Mouse (Mus musculus): ENCODE measurements around the gene Ptpro.

The Ptpro gene

DNA sequence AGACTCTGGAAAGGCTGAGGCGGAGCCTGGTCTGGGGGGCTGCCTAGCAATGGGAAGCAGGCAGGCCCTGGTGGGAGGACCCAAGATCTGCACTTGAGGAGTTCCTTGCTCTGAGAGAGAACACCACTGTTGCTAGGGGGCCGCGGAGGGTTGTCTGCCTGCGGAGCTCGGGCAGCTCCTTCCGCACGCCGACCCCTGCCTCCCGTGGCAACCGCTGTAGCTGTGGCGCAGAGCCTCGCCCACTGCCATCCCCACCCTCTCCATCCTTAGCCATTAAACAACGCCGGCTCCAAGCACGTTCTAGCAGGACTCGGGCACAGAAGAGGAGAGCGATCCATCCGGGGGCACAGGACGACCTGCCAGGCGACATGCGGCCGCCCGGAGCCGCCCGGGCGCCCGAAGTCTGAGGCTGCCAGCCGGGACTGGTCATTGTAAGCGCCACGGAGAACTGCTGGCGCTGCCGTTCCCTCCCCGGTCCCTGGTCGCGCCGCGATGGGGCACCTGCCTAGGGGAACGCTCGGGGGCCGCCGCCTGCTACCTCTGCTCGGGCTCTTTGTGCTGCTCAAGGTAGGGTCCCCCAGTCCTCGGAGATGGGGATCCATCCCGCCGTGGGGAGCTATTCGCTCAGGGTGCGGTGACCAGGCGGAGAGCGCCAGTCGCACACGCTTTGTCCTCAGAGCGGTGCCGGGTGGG, at the start of gene Ptpro:
Gene Ptpro, plus strand, starts transcription at position 126 of the 693 bp plus-strand sequence.
- DNase-seq (ENCODE audit: low spot score in 2 of 2), result no peak

DNA sequence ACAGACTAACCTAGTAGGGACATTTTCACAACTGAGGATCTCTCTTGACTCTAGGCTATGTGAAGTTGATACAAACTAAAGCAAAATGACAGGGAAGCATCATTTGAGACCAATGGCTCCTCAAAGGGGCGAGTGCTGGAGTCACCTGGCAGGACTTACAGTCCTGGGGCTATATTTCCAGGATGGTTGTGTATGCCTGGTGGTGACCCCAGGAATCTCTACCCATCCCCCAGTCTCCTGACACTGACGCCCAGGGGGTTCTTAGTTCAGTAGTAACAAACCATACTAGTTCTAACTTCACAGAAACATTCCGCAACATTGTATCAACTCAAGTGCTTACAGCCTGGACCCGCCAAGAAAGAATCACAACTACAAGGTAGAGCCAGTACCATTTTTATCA, 49.5 kb upstream of the Ptpro start:
- no peak for DNase-seq (ENCODE audit: low spot score in 2 of 2)

DNA sequence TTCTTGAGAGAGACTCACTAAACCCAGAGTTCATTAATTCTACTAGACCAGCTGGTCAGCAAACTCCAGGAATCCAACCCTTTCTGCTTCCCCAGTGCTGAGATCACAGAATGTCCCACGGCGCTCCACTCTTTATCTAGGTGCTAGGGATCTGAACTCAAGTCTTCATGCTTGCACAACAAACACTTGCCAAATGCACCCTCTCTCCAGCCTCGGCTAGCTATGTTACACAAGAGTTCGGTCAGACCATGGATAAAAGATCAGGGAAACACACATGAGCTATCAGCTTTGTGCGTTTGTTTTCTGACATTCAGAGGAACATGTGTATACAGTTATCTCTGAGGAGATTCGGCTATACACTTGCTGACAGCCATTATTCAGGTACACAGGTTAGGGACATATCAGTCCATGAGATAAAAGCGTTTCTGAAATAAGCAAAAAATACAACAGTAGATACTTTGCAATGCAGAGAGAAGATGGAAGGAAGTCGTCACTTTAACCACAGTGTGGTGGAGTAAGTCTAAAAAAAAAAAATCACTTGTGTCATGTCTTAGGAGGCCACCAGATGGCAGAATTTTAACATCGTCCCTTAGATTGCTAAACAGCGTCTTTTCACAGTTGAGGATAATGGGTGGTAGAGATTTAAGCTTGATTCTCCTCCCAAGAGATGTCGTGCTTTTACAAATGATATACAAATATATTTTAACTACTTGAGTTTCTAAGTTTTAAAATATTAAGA, 46.3 kb upstream of the Ptpro start:
- no peak for DNase-seq (ENCODE audit: low spot score in 2 of 2)

- DNase-seq (ENCODE audit: low spot score in 2 of 2), result no peak
Measured at GRCm38 (mm10) chr6:137207126-137207525, 45.0 kb upstream of the Ptpro start.

- DNase-seq (ENCODE audit: low spot score in 2 of 2), result no peak
Measured at GRCm38 (mm10) chr6:137209992-137210391, 42.1 kb upstream of the Ptpro start.

DNA sequence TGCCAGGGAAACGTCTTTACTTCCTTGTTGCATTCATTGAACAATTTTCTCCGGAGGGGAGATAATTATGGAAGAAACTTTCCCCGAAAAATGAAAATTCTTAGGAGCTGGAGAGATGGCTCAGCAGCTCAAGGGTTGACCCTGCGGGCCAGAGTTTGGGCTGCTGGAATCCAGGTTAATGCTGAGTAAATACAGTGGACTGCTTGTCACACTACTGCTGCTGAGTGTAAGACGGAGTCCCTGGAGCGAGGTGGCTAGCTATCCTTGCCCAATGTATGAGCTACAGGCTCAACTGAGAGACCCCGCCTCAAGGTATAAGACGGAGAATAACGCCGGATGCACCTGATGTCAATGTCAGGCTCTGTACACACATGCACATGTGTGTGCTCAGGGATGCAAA, 41.1 kb upstream of the Ptpro start:
- no peak for DNase-seq (ENCODE audit: low spot score in 2 of 2)

- no peak for DNase-seq (ENCODE audit: low spot score in 2 of 2)
Measured at GRCm38 (mm10) chr6:137211441-137211840, 40.7 kb upstream of the Ptpro start.

GRCm38 (mm10) chr6:137217841-137218463, 34.2 kb upstream of the Ptpro start:
- no peak for DNase-seq (ENCODE audit: low spot score in 2 of 2)

GRCm38 (mm10) chr6:137252887-137253242, 746 bp downstream of the Ptpro start:
- no peak for DNase-seq (ENCODE audit: low spot score in 2 of 2)

- DNase-seq (ENCODE audit: low spot score in 2 of 2), result no peak
Measured at GRCm38 (mm10) chr6:137253415-137253814, 1.3 kb downstream of the Ptpro start.

GRCm38 (mm10) chr6:137261033-137261432, 8.9 kb downstream of the Ptpro start:
- no peak for DNase-seq (ENCODE audit: low spot score in 2 of 2)

DNA sequence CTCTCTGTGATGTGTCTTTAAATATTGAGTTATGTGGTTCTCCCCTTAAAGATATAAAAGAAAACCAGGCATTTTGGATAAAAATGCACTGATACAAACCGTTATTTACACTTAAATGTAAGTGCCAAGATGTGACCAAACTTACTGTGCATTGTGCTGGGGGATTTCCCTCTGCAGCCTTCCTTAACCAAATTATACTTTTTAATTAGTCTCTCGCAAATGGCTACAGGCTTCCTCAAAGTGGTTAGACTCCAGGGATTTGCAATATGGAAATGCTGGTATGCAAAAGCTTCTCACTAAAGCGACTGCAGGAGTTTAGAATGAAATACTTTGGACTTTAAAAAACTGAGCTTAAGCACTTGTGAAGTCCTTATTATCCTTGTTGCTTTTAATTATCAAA, 10.0 kb downstream of the Ptpro start:
- no peak for DNase-seq (ENCODE audit: low spot score in 2 of 2)

GRCm38 (mm10) chr6:137268019-137268418, 15.9 kb downstream of the Ptpro start:
- DNase-seq (ENCODE audit: low spot score in 2 of 2), result no peak

GRCm38 (mm10) chr6:137268592-137268991, 16.5 kb downstream of the Ptpro start:
- no peak for DNase-seq (ENCODE audit: low spot score in 2 of 2)

DNA sequence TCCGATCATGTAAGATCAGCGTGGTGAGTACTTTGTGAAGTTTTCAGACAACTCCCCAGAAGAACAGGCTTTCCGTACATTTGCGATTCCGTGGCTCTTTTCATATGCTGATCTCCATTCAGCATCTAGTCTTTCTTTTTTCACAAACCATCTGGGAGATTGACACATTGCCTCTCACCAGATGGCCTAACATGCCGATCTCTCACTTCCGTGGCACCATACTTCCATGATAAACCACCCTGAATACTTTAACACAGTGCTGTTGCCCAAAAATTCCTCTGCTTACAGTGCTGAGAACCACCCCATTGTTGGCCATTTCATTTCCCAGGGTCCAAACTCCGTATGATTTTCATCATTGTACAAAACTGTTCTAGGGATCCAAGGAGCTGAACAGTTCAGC, 20.4 kb downstream of the Ptpro start:
- no peak for DNase-seq (ENCODE audit: low spot score in 2 of 2)

DNA sequence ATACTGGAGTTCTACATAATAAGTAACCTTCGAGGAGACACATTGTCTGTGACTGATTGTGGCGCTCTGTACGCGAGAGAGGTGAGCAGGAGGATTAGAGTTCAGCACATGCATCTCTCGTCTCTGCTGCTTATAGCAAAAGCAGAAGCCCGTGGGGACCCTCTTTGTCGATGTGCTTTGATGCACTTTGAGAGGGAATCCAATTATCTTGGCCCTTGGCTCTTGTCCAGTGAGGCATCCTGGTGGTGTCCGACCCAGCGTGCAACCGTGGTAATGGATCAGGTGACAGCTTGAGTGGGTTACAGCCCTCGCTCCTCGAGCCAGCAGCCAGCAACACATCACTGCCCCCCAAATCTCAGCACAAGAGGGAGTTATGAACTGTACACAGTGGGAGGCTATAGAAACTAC, 25.5 kb downstream of the Ptpro start:
- no peak for DNase-seq (ENCODE audit: low spot score in 2 of 2)

GRCm38 (mm10) chr6:137279576-137279975, 27.5 kb downstream of the Ptpro start:
- no peak for DNase-seq (ENCODE audit: low spot score in 2 of 2)

DNA sequence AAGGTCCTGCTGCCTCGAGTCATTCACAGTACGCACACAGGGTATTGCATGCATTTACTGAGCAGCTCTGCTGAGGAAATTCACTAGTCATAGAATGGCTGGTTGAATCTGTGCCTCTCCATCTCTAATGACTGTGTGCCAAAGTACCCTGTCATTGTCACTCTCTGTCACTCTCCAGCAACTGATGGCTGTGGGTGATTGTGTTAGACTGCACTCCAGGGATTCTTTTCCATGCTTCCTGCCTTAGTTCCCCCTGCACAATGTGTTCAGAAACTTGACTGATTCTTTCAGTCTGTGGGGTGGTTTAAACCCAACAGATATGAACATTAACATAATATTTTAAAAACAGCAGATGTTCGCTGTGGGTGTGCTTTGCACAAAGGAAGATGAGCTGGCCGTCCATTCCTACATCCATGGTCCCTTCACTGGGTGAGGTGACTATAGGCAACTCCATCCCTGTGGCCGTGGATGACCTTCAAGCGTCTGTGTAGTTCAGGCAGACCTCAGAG, 29.5 kb downstream of the Ptpro start:
- no peak for DNase-seq (ENCODE audit: low spot score in 2 of 2)

DNA sequence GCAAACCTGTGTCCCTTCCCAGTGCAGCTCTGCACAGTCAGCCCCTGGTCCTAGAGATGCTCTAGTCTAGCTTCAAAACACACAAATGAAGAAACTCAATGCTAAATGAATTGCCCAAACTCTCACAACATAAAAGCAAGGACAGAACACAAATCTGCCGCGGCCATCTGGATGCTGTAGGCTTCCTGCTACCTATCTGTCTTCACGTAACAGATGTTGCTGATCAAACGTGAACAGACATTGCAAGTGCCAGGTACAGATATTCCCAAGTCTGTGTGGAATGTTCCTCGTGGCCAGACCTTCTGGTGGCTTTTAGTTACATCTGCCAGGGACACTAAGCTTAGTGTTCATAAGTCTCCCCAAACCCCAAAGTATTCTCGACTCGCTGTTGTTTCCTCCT, 29.9 kb downstream of the Ptpro start:
- no peak for DNase-seq (ENCODE audit: low spot score in 2 of 2)

DNA sequence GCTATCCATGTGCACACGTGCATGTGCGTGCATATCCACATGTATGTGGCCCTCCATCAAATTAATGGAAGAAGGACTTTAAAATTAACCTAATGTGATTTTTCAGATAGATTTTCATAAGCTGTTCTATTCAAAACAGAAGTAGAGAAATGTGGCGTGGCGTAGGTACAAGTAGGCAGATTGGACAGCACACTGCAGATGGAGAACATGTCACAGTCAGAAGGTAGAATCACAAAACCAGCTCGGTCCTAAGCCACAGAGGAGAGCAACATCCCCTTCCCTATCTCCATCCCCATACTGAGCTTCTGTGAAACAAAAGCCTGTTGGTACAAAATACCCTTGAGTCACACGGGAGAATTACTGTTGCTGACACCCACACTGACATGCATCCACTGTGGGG, 34.3 kb downstream of the Ptpro start:
- DNase-seq (ENCODE audit: low spot score in 2 of 2), result no peak

GRCm38 (mm10) chr6:137287788-137288187, 35.7 kb downstream of the Ptpro start:
- no peak for DNase-seq (ENCODE audit: low spot score in 2 of 2)

DNA sequence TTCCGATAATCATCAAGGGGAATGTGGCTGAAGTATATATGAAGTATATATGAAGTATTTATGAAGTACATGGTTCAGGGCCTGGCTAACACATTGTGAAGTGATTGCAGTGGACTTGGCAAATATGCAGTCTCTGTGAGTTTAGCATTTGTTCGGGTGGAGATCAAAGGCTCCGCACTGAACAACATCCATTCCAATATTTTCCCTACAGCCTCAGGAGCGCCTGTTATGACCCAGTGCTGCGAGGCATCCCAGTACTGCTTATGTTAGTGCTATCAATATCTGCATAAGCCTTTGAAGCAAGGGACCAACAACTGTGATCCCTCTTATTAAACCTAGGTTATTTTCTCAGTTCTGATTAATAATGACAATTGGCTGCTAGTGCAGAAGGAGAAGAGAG, 36.1 kb downstream of the Ptpro start:
- no peak for DNase-seq (ENCODE audit: low spot score in 2 of 2)

- DNase-seq (ENCODE audit: low spot score in 2 of 2), result no peak
Measured at GRCm38 (mm10) chr6:137292421-137292820, 40.3 kb downstream of the Ptpro start.

Data from spleen, postnatal 10 days (tissue).